Mouse (Mus musculus) CH12.LX (cell line): ENCODE data around the gene Cyp1b1.

Experiments used
- CTCF ChIP-seq, 2 experiments: IDR thresholded peaks in 1 of 2; conservative IDR thresholded peaks in 1 of 2; 2 replicates each; pipeline ENCODE4 v1.5.1; 2011 to 2012; ENCODE audit warnings: low read depth in 2 of 2, low read length in 2 of 2, improper control_type of control experiment in 1 of 2, inconsistent platforms in 1 of 2, mild to moderate bottlenecking in 1 of 2, moderate library complexity in 1 of 2
- EP300 ChIP-seq: IDR thresholded peaks from 2 replicates; pipeline ENCODE4 v1.6.1; 2011; ENCODE audit warnings: low read length, improper control_type of control experiment
- NELFE ChIP-seq: IDR thresholded peaks from 2 replicates; pipeline ENCODE4 v1.6.1; 2011; ENCODE audit warnings: low read depth, low read length, improper control_type of control experiment
- POLR2A ChIP-seq: IDR thresholded peaks from 2 replicates; pipeline ENCODE4 v1.6.1; 2011; ENCODE audit warnings: low read depth, mild to moderate bottlenecking, improper control_type of control experiment, low read length
- POLR2AphosphoS2 ChIP-seq: IDR thresholded peaks from 2 replicates; pipeline ENCODE4 v1.6.1; 2011; ENCODE audit warnings: low read depth, low read length, improper control_type of control experiment
- SMC3 ChIP-seq: IDR thresholded peaks from 2 replicates; pipeline ENCODE4 v1.6.1; 2011; ENCODE audit warnings: low read depth, low read length, improper control_type of control experiment

GRCm38 (mm10) chr17:79733039-79733438, 18.2 kb upstream of the Cyp1b1 start:
- no peak for TF ChIP-seq CTCF (conservative IDR thresholded peaks at IDR 0.05 in 1 of 2, IDR thresholded peaks at IDR 0.05 in 1 of 2; ENCODE audit: low read depth in 2 of 2, low read length in 2 of 2)
- TF ChIP-seq POLR2AphosphoS2, result no peak
- no peak for TF ChIP-seq POLR2A
- TF ChIP-seq SMC3, result no peak
- TF ChIP-seq EP300, result no peak
- no peak for TF ChIP-seq NELFE
